Mouse (Mus musculus): Measurements from ENCODE around the gene Dnajc2. TPM values are rescaled to one million over a fixed set of nuclear protein-coding genes. Genes with fewer than 3 reads are reported as not detected.

Gene Dnajc2
- polyA plus RNA-seq, 1 experiment: 5.3 TPM

Other genes starting within 250 kb of the Dnajc2 start
- 6.2 and 7.0 TPM in 2 replicates for gene Lrrc17, start 241.7 kb downstream of the Dnajc2 start, polyA plus RNA-seq (2012; rRNA removed)
- 0.59 and 0.69 TPM in 2 replicates for gene Fbxl13, start 139.6 kb downstream of the Dnajc2 start, polyA plus RNA-seq (2012; rRNA removed)
- gene Armc10, start 139.4 kb downstream of the Dnajc2 start, polyA plus RNA-seq (2012; rRNA removed): 31.1 and 32.2 TPM in 2 replicates
- gene Napepld, start 83.9 kb downstream of the Dnajc2 start, polyA plus RNA-seq (2012; rRNA removed): 11.1 and 11.2 TPM in 2 replicates
- 40.0 and 50.6 TPM in 2 replicates for gene Pmpcb, start 48.1 kb downstream of the Dnajc2 start, polyA plus RNA-seq (2012; rRNA removed)
- 39.0 and 41.2 TPM in 2 replicates for gene Psmc2, start within 50 bp of the Dnajc2 start, polyA plus RNA-seq (2012; rRNA removed)
- gene Slc26a5, start 80.4 kb upstream of the Dnajc2 start, polyA plus RNA-seq (2012; rRNA removed): not detected in 2 replicates

All from gonadal fat pad, adult 2 months (tissue).